Mouse (Mus musculus) frontal cortex, adult (tissue): Measurements from ENCODE around the gene Olfr994.
A peak's percentile ranks its signal among the peaks of the same experiment; 100 is the strongest.

Experiments used
- ATAC-seq: cut with Nextera tagmentation; 2 replicates; pipeline ENCODE4 v1.9.2; 2017; ENCODE audit warnings: mild to moderate bottlenecking, moderate library complexity, mixed read lengths; ENCODE audit not compliant: low TSS enrichment

The Olfr994 gene

GRCm38 (mm10) chr2:85436351-85436750 is at the start of gene Olfr994:
Gene Olfr994 (minus strand): TSS chr2:85436451.
- no peak for ATAC-seq

DNA sequence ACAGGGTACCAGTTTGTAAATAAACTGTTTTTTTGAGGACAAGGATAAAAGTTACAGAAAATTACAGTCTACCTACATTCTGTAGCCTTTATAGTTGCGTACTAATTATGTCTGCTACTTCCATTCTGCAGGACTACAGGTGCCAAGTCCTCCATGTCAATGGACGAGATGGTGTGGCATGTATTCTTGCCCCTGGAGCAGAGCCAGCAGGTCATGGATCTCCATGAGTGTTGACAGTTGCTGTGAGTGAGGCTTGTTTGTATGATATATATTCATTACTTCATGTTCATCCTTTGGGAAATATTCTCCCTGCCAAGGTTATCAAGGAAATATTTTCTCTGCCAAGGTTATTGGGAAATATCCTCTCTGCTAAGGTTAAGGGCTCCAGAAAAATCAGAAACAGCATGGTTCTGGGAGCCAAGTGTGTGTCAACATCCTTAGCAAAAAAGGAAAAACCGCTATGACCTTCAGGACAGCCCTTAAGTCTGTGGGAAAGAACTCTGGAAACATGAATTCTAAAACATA is 30.6 kb upstream of the Olfr994 start:
- no peak for ATAC-seq

- no peak for ATAC-seq
These were observed 7.3 kb upstream of the Olfr994 start, which contains the start of gene Olfr995 for GRCm38 (mm10) chr2:85443539-85443938. Gene Olfr995 (minus strand): TSS chr2:85443639.

DNA sequence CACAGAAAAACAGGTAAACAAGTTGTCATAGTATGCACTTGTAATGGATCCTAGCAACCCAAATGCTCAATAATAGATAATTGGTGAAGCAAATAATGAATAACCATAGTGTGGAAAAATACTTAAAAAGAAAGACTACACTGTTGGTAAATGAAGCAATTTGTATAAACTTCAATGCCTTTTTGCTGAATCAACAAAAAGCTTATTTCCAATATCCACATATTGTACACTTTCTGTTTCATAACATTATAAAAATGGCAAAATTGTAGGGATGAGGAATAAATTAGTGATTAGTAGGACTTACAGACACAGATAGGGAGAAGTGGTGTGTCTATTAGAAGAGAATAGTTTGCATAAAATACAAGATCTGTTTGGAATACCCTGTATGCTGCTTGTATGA is 6.3 kb upstream of the Olfr994 start:
- ATAC-seq: no peak

GRCm38 (mm10) chr2:85425893-85426292 is 10.4 kb downstream of the Olfr994 start:
- ATAC-seq: peak; percentile 99

DNA sequence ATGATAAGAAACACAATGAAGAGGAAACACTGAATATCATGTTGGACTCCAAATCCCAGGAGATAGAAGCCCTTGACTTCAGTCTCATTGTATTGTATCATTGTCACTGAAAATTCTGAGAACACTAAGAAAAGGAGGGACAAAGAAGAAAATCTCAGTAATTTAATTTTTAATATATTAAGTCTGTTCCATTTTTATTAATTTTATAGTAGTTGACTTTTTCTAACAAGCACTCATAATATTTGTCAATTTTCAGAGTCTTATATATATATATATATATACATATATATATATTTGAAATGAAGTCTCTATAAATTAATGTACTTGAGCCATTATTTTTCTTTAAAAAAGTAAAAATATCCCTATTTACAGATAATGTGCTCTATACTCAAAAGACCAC is 21.5 kb downstream of the Olfr994 start, which contains the start of gene Olfr993:
Gene Olfr993, minus strand, starts transcription at position 101 of the 400 bp plus-strand sequence.
- no peak for ATAC-seq

DNA sequence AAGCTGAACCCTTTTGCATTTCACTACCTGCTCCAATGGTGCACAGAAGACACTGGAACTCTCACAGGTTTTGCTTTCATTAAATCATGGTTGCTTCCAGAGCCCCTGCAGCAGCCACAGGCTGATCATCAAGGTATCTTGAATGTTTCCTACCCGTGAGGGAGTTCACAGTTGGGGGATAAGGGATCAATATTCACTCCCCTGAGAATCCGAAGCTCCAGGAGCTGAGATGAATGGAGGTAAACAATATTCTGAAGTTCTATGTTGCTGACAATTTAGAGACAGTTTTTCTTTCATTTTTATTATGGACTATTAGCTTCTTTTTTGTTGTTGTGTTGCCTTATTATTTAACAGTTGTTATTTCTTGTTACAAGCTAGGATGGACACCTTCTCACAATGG is 26.9 kb downstream of the Olfr994 start, which contains the start of gene Olfr992:
Gene Olfr992, minus strand, starts transcription at position 101 of the 400 bp plus-strand sequence.
- ATAC-seq: no peak
